Mouse (Mus musculus) brain, embryonic 18.5 days (tissue): ENCODE results near the gene Ppat.
"Not testable (repeated sequence)": the region's sequence is repeated elsewhere in the genome, so short reads cannot be mapped to it uniquely, and the experiment has no call there.

Source experiments
- DNase-seq: peaks from one replicate; pipeline ENCODE4 v3.0.0-alpha.2; 2012; ENCODE audit warnings: low read depth, low spot score

Ppat gene

DNA sequence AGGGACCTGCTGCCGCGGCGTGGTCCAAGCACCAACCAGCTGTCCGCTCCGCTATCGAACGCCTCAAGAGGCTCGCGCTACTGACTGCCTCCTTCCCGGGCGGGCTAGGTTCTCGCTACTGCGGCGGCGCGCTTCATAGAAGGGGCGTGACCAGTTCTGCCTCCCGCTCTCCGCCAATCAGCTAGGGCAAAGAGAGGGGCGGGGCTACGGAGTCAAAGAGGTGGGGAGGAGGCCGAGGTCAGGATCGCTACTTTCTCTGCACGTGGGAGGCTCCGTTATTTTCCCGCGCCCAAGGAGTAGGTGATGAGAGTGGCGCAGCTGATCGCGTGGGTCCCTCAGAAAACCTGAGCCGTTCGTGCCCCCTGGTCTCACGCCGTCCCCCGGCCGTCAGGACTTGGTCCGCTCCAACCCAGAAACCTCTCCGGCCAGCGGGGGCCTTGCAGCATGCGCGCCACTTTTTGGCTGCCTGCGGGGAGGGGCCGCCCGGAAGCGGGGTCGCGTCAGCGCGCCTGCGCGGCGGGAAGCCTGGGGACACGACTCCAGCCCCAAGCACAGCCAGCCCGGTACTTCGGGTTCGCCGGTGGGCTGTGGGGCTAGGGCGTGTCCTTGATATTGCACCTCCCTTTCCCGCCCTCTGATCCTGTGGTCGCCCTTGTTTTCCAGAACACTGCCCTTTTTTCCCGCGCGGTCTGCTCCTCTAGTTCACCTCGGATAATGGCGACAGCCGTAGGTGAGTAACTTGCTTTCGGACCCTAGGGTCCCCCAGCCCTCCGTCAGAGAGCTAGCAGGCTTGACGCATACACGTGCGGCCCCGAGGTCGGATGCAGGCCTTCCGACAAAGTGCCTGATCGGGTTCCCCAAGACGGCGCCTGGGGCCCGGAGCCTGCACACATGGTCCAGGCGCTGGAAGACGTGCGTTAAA lies at the start of gene Ppat, which contains the start of gene Paics:
Gene Ppat, minus strand, starts transcription at position 473 of the 922 bp plus-strand sequence.
Gene Paics, plus strand, starts transcription at position 202 of the 922 bp plus-strand sequence.
- DNase-seq: peak; percentile 95

GRCm38 (mm10) chr5:76998416-76998815 lies 47.0 kb upstream of the Ppat start:
- peak; percentile 61 for DNase-seq

DNA sequence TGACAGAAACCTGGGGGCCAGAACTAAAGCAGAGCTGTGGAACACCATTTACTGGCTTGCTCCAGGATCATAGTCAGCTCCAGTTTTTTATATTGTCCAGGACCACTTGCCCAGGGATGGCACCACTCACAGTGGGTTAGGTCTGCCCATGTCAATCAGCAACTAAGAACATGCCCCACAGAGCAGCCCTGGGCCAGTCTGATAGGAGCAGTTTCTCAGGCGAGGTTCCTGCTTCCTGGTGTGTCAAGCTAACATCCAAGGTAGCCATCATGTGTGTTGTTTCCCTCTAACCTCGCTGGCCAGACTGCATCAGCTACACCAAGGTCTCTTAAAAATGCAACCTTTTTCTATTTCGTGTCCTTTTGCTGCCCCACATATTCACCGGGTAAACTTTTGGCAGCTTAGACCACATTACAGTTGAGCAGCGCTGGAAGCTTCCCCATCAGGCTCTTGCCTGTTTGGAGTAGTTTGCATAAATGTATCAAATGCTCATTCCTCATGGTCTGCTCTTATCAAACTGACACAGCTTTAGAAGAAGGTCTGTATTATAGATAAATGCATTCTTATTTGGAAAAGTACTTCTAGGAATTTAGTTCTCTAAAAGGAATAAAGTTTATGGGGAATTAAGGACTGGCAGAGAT lies 41.9 kb upstream of the Ppat start:
- DNase-seq: no peak

DNA sequence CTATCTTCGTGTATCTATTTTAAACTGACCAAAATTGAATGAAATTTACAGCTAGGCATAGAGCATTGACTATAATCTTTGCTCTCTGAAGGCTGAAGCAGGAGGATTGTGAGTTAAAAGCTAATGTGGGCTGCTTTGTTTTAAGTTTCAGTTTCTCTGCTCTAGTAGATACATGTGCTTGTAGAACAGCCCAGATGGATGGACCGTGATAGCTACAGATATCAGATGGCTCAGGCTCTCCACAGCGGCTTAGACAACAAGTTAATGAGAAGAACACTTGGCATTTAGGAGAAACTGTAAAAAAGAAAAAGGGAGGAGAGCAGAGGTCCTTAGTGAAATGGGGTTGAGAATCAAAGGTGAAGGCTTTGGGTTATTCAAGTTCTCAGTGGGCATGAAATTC lies 39.4 kb upstream of the Ppat start:
- DNase-seq: no peak

DNA sequence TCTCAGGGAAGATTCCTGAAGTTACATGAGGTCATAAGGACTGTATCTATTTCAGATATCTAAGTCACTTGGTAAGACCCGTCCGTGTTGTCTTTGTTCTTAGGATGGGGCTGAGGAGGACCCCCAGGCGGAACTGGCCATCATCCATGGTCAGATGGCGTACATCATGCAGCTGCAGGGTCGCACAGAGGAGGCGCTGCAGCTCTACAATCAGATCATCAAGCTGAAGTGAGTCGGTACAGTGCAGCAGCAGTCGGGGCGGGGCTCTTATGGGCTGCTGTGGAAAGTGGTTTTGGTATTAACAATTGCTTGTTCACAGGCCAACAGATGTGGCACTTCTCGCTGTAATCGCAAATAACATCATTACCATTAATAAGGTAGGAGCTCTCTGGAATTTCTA lies 32.6 kb upstream of the Ppat start:
- no peak for DNase-seq

DNA sequence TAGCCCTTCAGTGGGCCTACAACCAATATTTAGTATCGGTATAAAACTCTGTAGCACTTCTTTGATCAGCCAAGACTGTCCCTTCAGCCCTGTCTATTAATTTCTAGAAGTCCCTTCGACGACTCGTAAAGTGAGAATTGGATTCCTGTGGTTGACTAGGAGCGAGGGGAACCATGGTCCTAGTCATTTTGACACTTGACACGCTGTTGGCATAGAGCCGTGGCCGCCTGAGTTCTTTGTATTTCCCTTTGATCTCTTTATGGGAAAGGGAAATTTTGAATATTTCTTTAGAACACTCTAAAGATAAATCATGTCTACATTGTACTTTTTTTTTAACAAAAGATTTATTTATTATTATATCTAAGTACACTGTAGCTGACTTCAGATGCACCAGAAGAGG lies 24.4 kb upstream of the Ppat start:
- DNase-seq: no peak

DNA sequence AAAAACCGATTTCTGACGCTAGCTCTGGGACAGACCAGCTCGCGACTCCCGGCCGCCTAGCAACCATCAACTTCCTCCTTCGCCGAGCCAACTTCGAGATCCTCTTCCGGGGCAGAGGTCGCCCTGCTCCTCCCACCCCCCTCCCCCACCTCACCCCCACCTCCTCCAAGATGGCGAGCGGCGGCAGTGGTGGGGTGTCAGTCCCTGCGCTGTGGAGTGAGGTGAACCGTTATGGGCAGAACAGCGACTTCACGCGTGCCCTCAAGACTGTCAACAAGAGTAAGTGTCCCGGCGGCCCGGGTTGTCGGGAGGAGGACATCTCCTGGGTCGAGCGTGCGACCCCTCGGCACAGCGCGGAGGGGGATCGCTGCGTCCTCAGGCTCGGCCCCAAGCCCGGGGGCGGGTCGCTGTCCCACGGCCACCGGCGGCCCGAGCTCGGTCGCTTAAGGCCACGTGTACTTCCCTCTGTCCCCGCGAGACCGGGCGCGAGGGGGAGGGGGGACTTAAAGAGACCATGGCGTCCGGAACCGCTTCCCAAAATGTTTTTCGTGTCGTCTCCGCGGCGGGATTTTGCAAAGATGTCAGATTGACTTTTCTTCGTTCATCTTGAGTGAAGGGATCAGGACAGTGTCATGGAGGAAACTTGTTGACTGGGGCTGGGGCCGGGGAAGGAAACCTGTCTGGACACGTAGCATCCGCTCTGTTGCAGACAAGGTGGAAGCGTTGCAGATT lies 23.3 kb upstream of the Ppat start, which contains the start of gene Srp72:
Gene Srp72, plus strand, starts transcription at position 130 of the 732 bp plus-strand sequence.
- DNase-seq: peak; percentile 73

DNA sequence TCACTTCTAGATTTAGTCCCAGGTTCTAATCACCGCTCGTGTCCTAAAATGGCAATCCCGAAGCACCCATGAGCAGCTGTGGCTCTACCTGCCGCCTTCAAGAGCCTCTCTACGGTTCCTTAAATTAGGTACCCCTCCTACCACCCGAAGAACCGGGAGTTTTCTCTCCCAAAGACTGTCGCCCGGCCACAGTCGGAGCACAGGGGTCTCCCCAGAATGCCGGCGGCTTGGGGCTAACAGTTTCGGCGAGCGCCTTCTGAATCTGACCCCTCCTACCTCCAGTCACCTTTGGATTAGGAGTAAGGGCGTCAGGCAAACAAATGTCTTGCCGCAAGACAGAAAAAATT lies 22.8 kb upstream of the Ppat start:
- DNase-seq: no peak

GRCm38 (mm10) chr5:76973488-76973887 lies 22.1 kb upstream of the Ppat start:
- DNase-seq: no peak

DNA sequence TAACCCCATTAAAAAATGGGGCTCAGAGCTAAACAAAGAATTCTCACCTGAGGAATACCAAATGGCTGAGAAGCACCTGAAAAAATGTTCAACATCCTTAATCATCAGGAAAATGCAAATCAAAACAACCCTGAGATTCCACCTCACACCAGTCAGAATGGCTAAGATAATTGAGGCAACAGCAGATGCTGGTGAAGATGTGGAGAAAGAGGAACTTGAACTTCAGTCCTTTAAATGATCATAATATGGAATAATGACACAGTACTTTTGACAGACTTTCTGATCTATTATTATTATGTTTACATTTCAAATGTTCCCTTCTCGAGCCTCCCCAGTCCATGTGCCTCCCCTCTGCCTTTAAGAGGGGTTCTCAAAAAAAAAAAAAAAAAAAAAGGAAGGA lies 19.7 kb upstream of the Ppat start:
- DNase-seq: not testable (repeated sequence)

GRCm38 (mm10) chr5:76969250-76969649 lies 17.9 kb upstream of the Ppat start:
- DNase-seq: no peak

DNA sequence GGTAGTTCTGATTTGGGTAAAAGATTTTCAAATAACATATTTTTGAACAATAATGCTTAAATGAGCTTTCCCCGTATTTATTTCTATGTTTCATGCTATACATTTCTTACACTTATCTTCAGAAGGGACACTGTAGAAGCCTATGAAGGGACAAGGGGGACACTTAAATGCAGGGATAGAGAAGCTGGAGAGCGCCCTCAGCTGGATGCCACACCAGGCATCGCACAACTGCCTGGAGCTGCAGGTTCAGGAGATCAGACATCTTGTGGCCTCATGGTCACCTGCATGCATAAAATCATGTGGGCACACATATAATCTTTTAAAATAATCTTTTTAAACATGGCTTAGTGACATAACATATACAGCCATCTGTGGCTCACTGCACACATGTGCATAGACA lies 13.3 kb upstream of the Ppat start:
- no peak for DNase-seq

DNA sequence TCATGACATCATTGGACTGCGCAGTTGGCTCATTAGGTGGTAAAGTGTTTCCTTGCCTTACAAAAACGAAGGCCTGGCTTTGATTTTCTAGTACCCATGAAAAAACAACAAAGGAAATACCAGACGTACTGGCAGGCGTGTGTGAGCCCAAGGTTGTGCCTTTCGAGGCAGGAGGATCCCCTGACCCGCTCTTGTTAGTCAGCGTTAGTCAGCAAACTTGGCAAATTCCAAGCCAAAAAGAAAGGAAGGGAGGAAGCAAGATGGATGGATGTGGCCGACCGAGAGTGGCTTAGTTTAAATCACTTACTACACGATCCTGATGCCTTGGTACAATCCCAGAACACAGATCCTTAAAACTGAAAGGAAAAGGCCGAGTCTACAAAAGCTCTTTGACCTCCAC lies 11.2 kb upstream of the Ppat start:
- DNase-seq: no peak

GRCm38 (mm10) chr5:76959587-76959986 lies 8.2 kb upstream of the Ppat start:
- no peak for DNase-seq

- no peak for DNase-seq
Measured at GRCm38 (mm10) chr5:76957954-76958353, 6.6 kb upstream of the Ppat start.

GRCm38 (mm10) chr5:76955474-76955873 lies 4.1 kb upstream of the Ppat start:
- DNase-seq: no peak

DNA sequence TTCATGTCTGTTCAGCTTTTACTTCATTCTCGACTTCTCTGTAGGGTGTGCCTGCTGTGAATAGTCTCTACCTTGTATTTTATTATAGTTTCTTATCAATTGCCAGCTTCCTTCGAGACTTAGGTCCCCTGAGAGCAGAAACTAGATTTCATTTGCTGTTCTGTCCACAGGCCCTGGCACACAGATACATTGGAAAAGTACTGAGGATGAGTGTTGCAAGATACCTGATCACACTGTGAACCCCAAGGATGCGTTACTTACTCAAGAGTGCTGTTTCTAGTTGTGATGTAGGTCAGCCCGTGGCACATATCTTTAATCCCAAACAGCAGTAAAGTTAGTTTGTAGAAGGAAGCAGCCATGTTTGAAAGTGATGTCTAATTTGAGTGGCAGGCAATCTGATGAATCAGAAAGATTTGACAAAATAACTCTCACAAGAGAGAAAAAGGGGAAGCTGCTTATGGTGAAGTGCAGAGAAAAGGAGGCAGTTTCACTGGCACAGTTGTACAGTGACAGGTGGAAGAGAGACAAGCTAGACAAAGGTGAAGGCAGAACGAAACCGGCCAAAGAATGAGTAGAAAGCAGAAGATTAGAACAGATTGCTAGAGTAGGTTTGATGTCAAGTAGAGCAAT lies 3.0 kb upstream of the Ppat start:
- DNase-seq: no peak

DNA sequence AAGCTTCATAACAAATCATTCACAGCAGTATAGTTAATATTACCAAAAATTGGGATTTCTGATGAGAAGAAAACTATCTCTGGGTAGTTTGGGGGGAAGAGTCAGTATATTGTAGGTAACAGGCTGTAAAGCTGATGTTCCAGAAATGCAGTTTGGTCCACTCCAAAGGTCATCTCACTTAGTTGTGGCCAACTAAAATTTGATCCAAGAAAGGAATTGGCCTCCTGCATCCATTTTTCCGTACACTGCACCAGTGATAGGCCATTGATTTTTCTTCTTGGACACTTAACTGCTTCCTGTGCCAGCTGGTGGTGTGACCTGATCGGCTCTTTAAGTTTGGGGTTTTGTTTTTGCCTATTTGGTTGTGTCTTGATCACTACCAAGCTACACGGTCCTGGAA lies 2.4 kb upstream of the Ppat start:
- DNase-seq: no peak

GRCm38 (mm10) chr5:76952112-76953040 lies 998 bp upstream of the Ppat start:
- no peak for DNase-seq

- no peak for DNase-seq
Measured at GRCm38 (mm10) chr5:76950343-76951105, 854 bp downstream of the Ppat start.
